Mouse (Mus musculus) ES-E14 (cell line): Measurements from ENCODE around the gene Pced1b. TPM values are rescaled to one million over a fixed set of nuclear protein-coding genes. Genes with fewer than 3 reads are reported as not detected.

ENCODE experiments used
- DNase-seq: peaks from one replicate; pipeline ENCODE4 v3.0.0-alpha.2; 2013; ENCODE audit warnings: low read depth, low spot score
- H3K27ac ChIP-seq: 2 replicates; pipeline ENCODE4 v1.5.1; 2012; ENCODE audit warnings: low read depth, mild to moderate bottlenecking, low read length, moderate library complexity, mixed read lengths; ENCODE audit not compliant: poor library complexity, insufficient read depth, severe bottlenecking
- H3K36me3 ChIP-seq: 2 replicates; pipeline ENCODE4 v1.6.1; 2012; ENCODE audit warnings: mild to moderate bottlenecking, low read length, moderate library complexity, mixed read lengths; ENCODE audit not compliant: control insufficient read depth, poor library complexity, insufficient read depth, severe bottlenecking
- H3K4me1 ChIP-seq, 2 experiments: fragments of 150-350 bp in 1 of 2; sonication (generic) in 1 of 2; 2 replicates each; pipeline ENCODE4 v1.6.1; 2012; ENCODE audit warnings: low read length in 2 of 2, mild to moderate bottlenecking in 1 of 2, mixed read lengths in 1 of 2; ENCODE audit not compliant: control insufficient read depth in 2 of 2, insufficient read depth in 2 of 2, poor library complexity in 1 of 2
- H3K4me3 ChIP-seq, 2 experiments: fragments of 150-350 bp in 1 of 2; sonication (generic) in 1 of 2; 2 replicates each; pipeline ENCODE4 v1.5.1; 2012; ENCODE audit warnings: low read length in 2 of 2, low read depth in 1 of 2, mild to moderate bottlenecking in 1 of 2, mixed read lengths in 1 of 2; ENCODE audit not compliant: insufficient read depth in 1 of 2, poor library complexity in 1 of 2, severe bottlenecking in 1 of 2
- H3K9ac ChIP-seq: 2 replicates; pipeline ENCODE4 v1.6.1; 2012; ENCODE audit warnings: low read depth, mild to moderate bottlenecking, low read length, mixed read lengths; ENCODE audit not compliant: poor library complexity, insufficient read depth, severe bottlenecking
- H3K9me3 ChIP-seq: fragments of 150-350 bp; sonication (generic); 2 replicates; pipeline ENCODE4 v1.6.1; 2012; ENCODE audit warnings: low read depth, mild to moderate bottlenecking, low read length; ENCODE audit not compliant: control insufficient read depth, insufficient read depth
- CHD2 ChIP-seq: IDR thresholded peaks from 2 replicates; pipeline ENCODE4 v1.6.1; 2014; ENCODE audit warnings: mild to moderate bottlenecking, low read depth, low read length, inconsistent platforms
- HCFC1 ChIP-seq: IDR thresholded peaks from 2 replicates; pipeline ENCODE4 v1.6.1; 2012; ENCODE audit warnings: low read length, inconsistent platforms, borderline replicate concordance; ENCODE audit not compliant: insufficient read depth
- MAFK ChIP-seq: IDR thresholded peaks from 2 replicates; pipeline ENCODE4 v1.6.1; 2014; ENCODE audit warnings: mild to moderate bottlenecking, low read depth, low read length, inconsistent platforms; ENCODE audit not compliant: insufficient read depth
- ZC3H11A ChIP-seq: IDR thresholded peaks from 2 replicates; pipeline ENCODE4 v1.6.1; 2012; ENCODE audit warnings: low read depth, mild to moderate bottlenecking, inconsistent platforms, low read length, borderline replicate concordance
- ZNF384 ChIP-seq: IDR thresholded peaks from 2 replicates; pipeline ENCODE4 v1.6.1; 2012; ENCODE audit warnings: low read depth, low read length, inconsistent platforms
- in situ Hi-C, 2 experiments: fragments of 600-800 bp; cut with MboI; formaldehyde crosslinking; loops; one replicate each; pipeline ENCODE4 v1.15.1; 2025; ENCODE audit warnings: low sequenced_read_pairs in 2 of 2, inconsistent platforms in 1 of 2; ENCODE audit not compliant: unreplicated experiment in 2 of 2
- total RNA-seq: library from RNA; depleted of rRNA; stranded (reverse); fragments of 300-350 nt; gene quantifications from 2 replicates; pipeline ENCODE4 v1.2.3, GENCODE M21; 2012

Pced1b gene
- total RNA-seq, 1 experiment: 29.0 TPM

- no peak for TF ChIP-seq CHD2
- no peak for TF ChIP-seq MAFK
- peak; percentile 60; the same call in 1 of the 2 replicates for TF ChIP-seq ZC3H11A
- TF ChIP-seq HCFC1: no peak
- peaks cover 3% of the 10 kb centered on the region in 2 experiments; a peak in 3 of 4 replicates for H3K4me1 ChIP-seq
- H3K27ac ChIP-seq: no peak overlapping the region
- H3K4me3 ChIP-seq: no peak overlapping the region
- in situ Hi-C loops: no loop called here
- DNase-seq: no peak
- no peak overlapping the region for H3K9ac ChIP-seq
- no peaks in the 10 kb centered on the region for H3K36me3 ChIP-seq
- no peaks in the 10 kb centered on the region for H3K9me3 ChIP-seq
Observed at GRCm38 (mm10) chr15:97254375-97254774, 7.5 kb downstream of the Pced1b start.

- Histone ChIP-seq H3K36me3 (no peaks in the 10 kb centered on the region), H3K4me3 (peak overlapping the region in 1 of 2 experiments; percentile 60; a peak in 2 of 4 replicates), H3K9ac (no peak overlapping the region), H3K4me1 (peaks cover 3% of the 10 kb centered on the region in 2 experiments; a peak in 3 of 4 replicates), H3K9me3 (no peaks in the 10 kb centered on the region), H3K27ac (no peak overlapping the region; the same call in 1 of the 2 replicates)
- TF ChIP-seq ZNF384 (no peak), CHD2 (no peak), ZC3H11A (no peak), HCFC1 (no peak), MAFK (no peak)
- DNase-seq: peak; percentile 82
- in situ Hi-C loops: no loop called here
Observed at GRCm38 (mm10) chr15:97255800-97256199, 8.9 kb downstream of the Pced1b start.

GRCm38 (mm10) chr15:97256411-97256810 is 9.5 kb downstream of the Pced1b start:
- Histone ChIP-seq H3K9ac (peak overlapping the region; percentile 1; the same call in 1 of the 2 replicates), H3K36me3 (no peaks in the 10 kb centered on the region), H3K27ac (no peak overlapping the region), H3K9me3 (no peaks in the 10 kb centered on the region), H3K4me1 (peaks cover 3% of the 10 kb centered on the region in 2 experiments; a peak in 3 of 4 replicates), H3K4me3 (peak overlapping the region in 1 of 2 experiments; percentile 60; a peak in 2 of 4 replicates)
- TF ChIP-seq HCFC1: no peak
- no peak for TF ChIP-seq MAFK
- TF ChIP-seq CHD2: no peak
- TF ChIP-seq ZNF384: no peak
- no peak for TF ChIP-seq ZC3H11A
- in situ Hi-C loops: no loop called here
- no peak for DNase-seq

- no peak for DNase-seq
- H3K9ac ChIP-seq: no peak overlapping the region
- no peak overlapping the region for H3K27ac ChIP-seq
- no peak for TF ChIP-seq ZNF384
- no peak for TF ChIP-seq CHD2
- TF ChIP-seq MAFK: no peak
- TF ChIP-seq HCFC1: no peak
- TF ChIP-seq ZC3H11A: no peak
- no peaks in the 10 kb centered on the region for H3K9me3 ChIP-seq
- no peaks in the 10 kb centered on the region for H3K36me3 ChIP-seq
- H3K4me3 ChIP-seq: no peak overlapping the region
- peaks cover 3% of the 10 kb centered on the region in 2 experiments; a peak in 3 of 4 replicates for H3K4me1 ChIP-seq
- in situ Hi-C loops: no loop called here
Observed at GRCm38 (mm10) chr15:97257206-97257775, 10.4 kb downstream of the Pced1b start.
